ENCODE assay signal across 8 mouse cellular contexts in the genomic region with DNA sequence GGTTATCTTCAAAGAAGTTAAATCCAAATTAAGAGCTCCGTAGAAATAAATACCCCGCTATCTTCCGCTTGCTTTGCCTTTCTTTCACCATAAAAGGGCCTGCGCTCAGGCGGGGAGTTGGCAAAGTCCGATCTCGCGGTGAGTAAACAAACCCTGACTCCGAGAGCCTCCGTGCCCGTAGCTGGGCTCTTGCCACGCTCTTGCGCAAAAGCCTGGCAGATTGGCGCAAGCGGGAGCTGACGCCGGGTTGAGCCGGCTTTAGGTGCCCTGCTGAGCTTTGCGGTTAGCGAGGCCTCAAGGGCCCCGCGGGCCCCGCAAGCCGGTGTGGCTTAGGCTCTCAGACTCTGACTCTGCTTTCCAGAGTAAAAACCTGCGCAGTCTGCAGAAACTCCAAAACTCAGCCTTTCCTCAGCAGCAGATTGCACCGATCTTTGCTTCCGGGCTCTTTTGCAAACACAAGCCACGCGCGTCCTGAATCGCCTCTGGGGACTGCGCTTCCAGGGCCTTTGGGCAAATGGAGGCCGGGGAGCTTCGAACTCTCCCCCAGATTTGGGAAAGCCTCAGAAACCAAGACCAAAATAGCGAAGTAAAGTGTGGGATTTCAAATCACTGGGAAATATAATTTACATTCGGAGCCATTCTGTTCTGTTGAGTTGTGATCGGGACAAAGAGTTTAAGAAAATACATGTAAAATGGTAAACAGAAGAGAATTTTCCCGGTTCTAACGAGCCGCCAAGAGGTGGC. TPM values are rescaled to one million over a fixed set of nuclear protein-coding genes. Genes with fewer than 3 reads are reported as not detected.
A peak's percentile ranks its signal among the peaks of the same experiment; 100 is the strongest.
DNase-seq lines count a peak whose midpoint lies in the region; ATAC-seq and TF ChIP-seq lines count a peak whose summit lies in the region.

No protein-coding gene starts in this region.

- H3K9me3 ChIP-seq in forebrain, embryonic 11.5 days (ENCODE audit: control insufficient read depth, low read length) = no peaks in the 10 kb centered on the region; the same call in 1 of the 2 replicates
- H3K9me3 ChIP-seq in stomach, postnatal 0 days (ENCODE audit: control insufficient read depth, low read length) = no peaks in the 10 kb centered on the region

- no peak for ATAC-seq in forebrain, embryonic 11.5 days (replicated peaks; ENCODE audit: low FRiP score)
- ATAC-seq in megakaryocyte progenitor cell, adult 5-6 weeks (replicated peaks; ENCODE audit: poor library complexity) = peak; percentile 82
- ATAC-seq in stomach, postnatal 0 days (ENCODE audit: low FRiP score, low TSS enrichment) = peak; percentile 71
- no peak for ATAC-seq in megakaryocyte-erythroid progenitor cell, adult 5-6 weeks (replicated peaks; ENCODE audit: low FRiP score, low TSS enrichment, poor library complexity, severe bottlenecking)

- no peak for TF ChIP-seq EP300 in stomach, postnatal 0 days (optimal IDR thresholded peaks at IDR 0.05)

- H3K36me3 ChIP-seq in spleen, adult 2 months (ENCODE audit: control insufficient read depth, insufficient read depth, low read length) = no peaks in the 10 kb centered on the region
- H3K36me3 ChIP-seq in forebrain, embryonic 11.5 days (ENCODE audit: control insufficient read depth, insufficient read depth, low read length) = no peaks in the 10 kb centered on the region
- H3K36me3 ChIP-seq in stomach, postnatal 0 days (ENCODE audit: control insufficient read depth, insufficient read depth, low read length) = no peaks in the 10 kb centered on the region

- H3K4me1 ChIP-seq in spleen, adult 2 months (ENCODE audit: control insufficient read depth, insufficient read depth, insufficient read length) = peaks cover 12% of the 10 kb centered on the region
- H3K4me1 ChIP-seq in forebrain, embryonic 11.5 days (replicated peaks; ENCODE audit: control insufficient read depth, insufficient read depth, low read length) = peaks cover 16% of the 10 kb centered on the region; the same call in 1 of the 2 replicates
- peaks cover 3% of the 10 kb centered on the region; the same call in 1 of the 2 replicates for H3K4me1 ChIP-seq in stomach, postnatal 0 days (replicated peaks; ENCODE audit: control insufficient read depth, insufficient read depth)

- no peak for TF ChIP-seq CTCF in spleen, adult 2 months (IDR thresholded peaks at IDR 0.05; ENCODE audit: extremely low read depth, insufficient read depth, insufficient read length, insufficient replicate concordance)
- TF ChIP-seq CTCF in stomach, postnatal 0 days (IDR thresholded peaks at IDR 0.05; ENCODE audit: low read depth) = no peak

- no peak overlapping the region for H3K27ac ChIP-seq in spleen, adult 2 months (ENCODE audit: insufficient read depth, low read length)
- H3K27ac ChIP-seq in forebrain, embryonic 11.5 days (ENCODE audit: low read depth, low read length) = no peak overlapping the region
- H3K27ac ChIP-seq in stomach, postnatal 0 days (replicated peaks) = no peak overlapping the region

- DNase-seq in spleen, adult 2 months (ENCODE audit: low read depth in 1 of 2, low spot score in 2 of 2) = no peak
- DNase-seq in spleen, adult 12 weeks (ENCODE audit: low spot score) = no peak
- peak; percentile 67 for DNase-seq in forebrain, embryonic 11.5 days (ENCODE audit: low spot score)
- DNase-seq in heart, postnatal 25 days (ENCODE audit: low spot score) = peak; percentile 52
- peak; percentile 63 to 76 for DNase-seq in kidney, postnatal 4 days
- DNase-seq in stomach, postnatal 0 days (ENCODE audit: low spot score) = peak; percentile 83

- peak overlapping the region; percentile 12; the same call in 1 of the 2 replicates for H3K9ac ChIP-seq in forebrain, embryonic 11.5 days (ENCODE audit: low read length)
- no peak overlapping the region for H3K9ac ChIP-seq in stomach, postnatal 0 days (ENCODE audit: low read length)

- intact Hi-C loops in heart, postnatal 25 days (cut with DNase I) = loop anchor here (10.0 kb wide), 1 partner anchor 272 kb away; no protein-coding TSS in a partner anchor

- TF ChIP-seq POLR2A in spleen, adult 2 months (IDR thresholded peaks at IDR 0.05; ENCODE audit: low read depth, low read length) = no peak

- peak overlapping the region; percentile 25; the same call in 1 of the 2 replicates for H3K4me3 ChIP-seq in spleen, adult 2 months (ENCODE audit: extremely low read depth, insufficient read depth, insufficient read length)
- peak overlapping the region; percentile 45 for H3K4me3 ChIP-seq in forebrain, embryonic 11.5 days (ENCODE audit: low read depth, low read length)
- peak overlapping the region; percentile 21 for H3K4me3 ChIP-seq in stomach, postnatal 0 days (ENCODE audit: low read depth, low read length)

- 2% methylated on average over 40 of the region's 40 CpGs for WGBS in spleen, adult 2 months
- WGBS in forebrain, embryonic 11.5 days = under 1% methylated on average over 40 of the region's 40 CpGs
- WGBS in stomach, postnatal 0 days = 2% methylated on average over 40 of the region's 40 CpGs

- peaks cover 55% of the 10 kb centered on the region for H3K27me3 ChIP-seq in spleen, adult 2 months (ENCODE audit: control insufficient read depth, insufficient read depth, low read length)
- peaks cover 95% of the 10 kb centered on the region for H3K27me3 ChIP-seq in forebrain, embryonic 11.5 days (ENCODE audit: control insufficient read depth, insufficient read depth, low read length)
- peaks cover 43% of the 10 kb centered on the region; the same call in 1 of the 2 replicates for H3K27me3 ChIP-seq in stomach, postnatal 0 days (ENCODE audit: control insufficient read depth, insufficient read depth, low read length)

- peak overlapping the region; percentile 24; the same call in 1 of the 2 replicates for H3K4me2 ChIP-seq in forebrain, embryonic 11.5 days (ENCODE audit: low read depth, low read length, severe bottlenecking)
- H3K4me2 ChIP-seq in stomach, postnatal 0 days (replicated peaks; ENCODE audit: low read depth) = peak overlapping the region; percentile 39

RNA-seq across cellular contexts. Expression of a gene that starts 2.6 kb away (rescaled TPM):
- not detected in 2 replicates for polyA plus RNA-seq in spleen, adult 2 months (2012; rRNA removed)
- 9.4 and 10.9 TPM in 2 replicates for polyA plus RNA-seq in forebrain, embryonic 11.5 days (2014; fragmentation: Nextera tagmentation; extraction: Ambion mirVana)
- not detected for total RNA-seq in heart, postnatal 25 days (2021)
- not detected in 2 replicates for total RNA-seq in megakaryocyte progenitor cell, adult 5-6 weeks (2015)
- total RNA-seq in megakaryocyte progenitor cell, adult 5-6 weeks (2017) = 0.07 TPM in 1 of 2 replicates, not detected in the other
- polyA plus RNA-seq in stomach, postnatal 0 days (2015; fragmentation: Nextera tagmentation; extraction: Ambion mirVana) = not detected in 2 replicates
- total RNA-seq in megakaryocyte-erythroid progenitor cell, adult 5-6 weeks (2014; fragmentation: Nextera tagmentation) = not detected in 2 replicates
- not detected in 2 replicates for total RNA-seq in megakaryocyte-erythroid progenitor cell, adult 5-6 weeks (2017)

RNA-seq across cellular contexts. Expression of a gene that starts 9.4 kb away (rescaled TPM):
- polyA plus RNA-seq in spleen, adult 2 months (2012; rRNA removed) = 5.5 and 6.4 TPM in 2 replicates
- polyA plus RNA-seq in forebrain, embryonic 11.5 days (2014; fragmentation: Nextera tagmentation; extraction: Ambion mirVana) = 53.6 and 54.8 TPM in 2 replicates
- 10 to 100 TPM; 12.8 to 13.1 TPM for total RNA-seq in heart, postnatal 25 days (2021)
- total RNA-seq in megakaryocyte progenitor cell, adult 5-6 weeks (2015) = 56.9 and 60.5 TPM in 2 replicates
- 98.8 and 108 TPM in 2 replicates for total RNA-seq in megakaryocyte progenitor cell, adult 5-6 weeks (2017)
- polyA plus RNA-seq in stomach, postnatal 0 days (2015; fragmentation: Nextera tagmentation; extraction: Ambion mirVana) = 24.3 and 24.8 TPM in 2 replicates
- 60.7 and 101 TPM in 2 replicates for total RNA-seq in megakaryocyte-erythroid progenitor cell, adult 5-6 weeks (2014; fragmentation: Nextera tagmentation)
- 177 and 220 TPM in 2 replicates for total RNA-seq in megakaryocyte-erythroid progenitor cell, adult 5-6 weeks (2017)

Comparison
In these comparisons a context has a peak if more than half of its experiments do, and no peak if none do; other contexts are left out.
1. DNase-seq: peak in forebrain, embryonic 11.5 days (single experiment), heart, postnatal 25 days (single experiment), kidney, postnatal 4 days (2 of 2) and stomach, postnatal 0 days (single experiment); none in spleen, adult 2 months (0 of 2) and spleen, adult 12 weeks (single experiment).
2. ATAC-seq: peak in megakaryocyte progenitor cell, adult 5-6 weeks (single experiment) and stomach, postnatal 0 days (single experiment); none in forebrain, embryonic 11.5 days (single experiment) and megakaryocyte-erythroid progenitor cell, adult 5-6 weeks (single experiment).
3. RNA of a gene that starts 9.4 kb away (total RNA-seq): 60.7 to 220 TPM in megakaryocyte-erythroid progenitor cell, adult 5-6 weeks and 56.9 to 108 TPM in megakaryocyte progenitor cell, adult 5-6 weeks; 12.8 to 13.1 TPM in heart, postnatal 25 days; every median in the first group is over 4 times any median in the second.
4. Peak in every context shown above with its lines, with median percentiles within 50 percentile points of each other: H3K4me3 ChIP-seq.